Mouse (Mus musculus) thymus, postnatal 4 days (tissue): ENCODE results near the gene Cyp39a1.

ENCODE experiments used
- DNase-seq: peaks from one replicate; pipeline ENCODE4 v3.0.0; 2021

The Cyp39a1 gene

DNA sequence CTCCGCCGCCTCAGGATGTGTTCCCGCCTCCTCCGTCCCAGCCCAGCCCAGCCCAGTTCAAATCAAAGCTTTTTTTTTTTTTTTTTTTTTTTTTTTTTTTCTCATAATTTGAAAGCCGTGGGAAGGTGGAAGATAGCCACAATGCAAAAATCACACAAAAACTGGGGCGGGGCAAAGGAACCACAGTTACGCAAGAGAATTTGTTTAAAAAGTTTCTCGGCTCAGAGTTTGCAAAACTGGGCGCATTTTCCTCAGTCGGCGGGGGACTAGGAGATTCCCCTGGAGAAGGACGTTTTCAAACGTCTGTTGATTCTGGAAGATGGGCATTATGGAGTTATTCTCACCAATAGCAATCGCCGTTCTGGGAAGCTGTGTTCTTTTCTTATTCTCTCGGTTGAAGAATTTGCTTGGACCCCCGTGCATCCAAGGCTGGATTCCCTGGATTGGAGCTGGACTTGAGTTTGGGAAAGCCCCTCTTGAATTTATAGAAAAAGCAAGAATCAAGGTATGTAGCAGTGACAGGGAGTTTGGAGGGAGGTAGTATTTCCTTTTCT lies at the start of gene Cyp39a1:
Gene Cyp39a1, plus strand, starts transcription at position 136 of the 554 bp plus-strand sequence.
- DNase-seq, result no peak

DNA sequence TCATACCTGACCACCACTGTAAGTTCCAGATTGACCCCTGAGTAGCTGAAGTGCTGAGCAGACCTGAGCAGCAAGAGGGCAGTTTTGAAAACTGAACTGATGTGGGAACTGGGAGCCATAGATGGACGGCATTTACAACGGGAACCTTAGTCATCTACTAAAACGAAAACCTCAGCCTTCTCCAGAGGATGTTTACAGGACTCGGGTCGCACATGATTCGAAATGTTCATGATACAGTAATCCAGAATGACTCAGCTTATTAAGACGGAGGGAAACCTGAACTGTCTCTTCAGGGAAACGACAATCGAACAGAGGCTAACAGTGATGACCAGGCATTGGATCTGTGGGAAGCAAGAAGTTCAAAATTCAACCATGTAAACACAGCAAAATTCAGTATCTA lies 48.1 kb upstream of the Cyp39a1 start:
- no peak for DNase-seq

DNA sequence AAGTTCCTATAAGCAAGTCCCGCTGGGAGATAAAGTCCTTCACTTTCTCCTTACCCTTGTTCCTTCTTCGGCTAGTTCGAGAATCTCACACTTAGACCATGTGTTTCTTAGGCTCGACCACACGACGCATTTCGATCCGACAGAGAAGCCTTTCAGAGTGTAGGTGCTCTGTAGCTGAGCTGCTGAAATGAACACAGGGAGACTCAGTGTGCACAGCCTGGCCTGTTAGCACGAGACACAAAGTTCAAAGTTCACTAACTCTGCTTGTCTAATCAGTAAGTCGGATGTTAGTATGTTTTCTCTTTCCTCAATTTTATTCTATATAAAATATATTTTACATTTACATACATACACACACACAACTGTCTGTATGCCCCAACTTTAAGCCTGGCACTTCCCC lies 45.1 kb upstream of the Cyp39a1 start:
- DNase-seq, result no peak

GRCm38 (mm10) chr17:43628246-43628645 lies 39.0 kb upstream of the Cyp39a1 start:
- no peak for DNase-seq

GRCm38 (mm10) chr17:43629026-43629495 lies 38.2 kb upstream of the Cyp39a1 start:
- DNase-seq, result no peak

- DNase-seq, result peak; percentile 17
These were observed 37.5 kb upstream of the Cyp39a1 start, which contains the start of gene Tdrd6 for GRCm38 (mm10) chr17:43629496-43630426. Gene Tdrd6 (minus strand): TSS chr17:43630299.

DNA sequence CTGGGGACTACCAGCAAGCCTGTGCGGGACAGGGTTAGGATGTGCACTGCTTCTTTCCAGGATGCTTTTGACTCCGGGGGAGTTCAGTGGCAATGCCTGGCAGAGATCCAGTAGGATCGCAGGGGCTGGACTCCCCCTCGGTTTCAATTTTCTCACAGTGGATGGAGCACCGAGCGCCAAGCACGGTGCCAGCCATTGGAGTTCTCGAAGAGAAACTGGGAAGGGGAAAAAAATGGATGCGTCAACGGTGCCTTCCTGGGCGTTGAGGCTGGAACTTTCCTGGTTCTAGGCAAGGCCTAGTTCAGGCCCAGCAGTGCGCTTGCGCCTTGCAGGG lies 36.8 kb upstream of the Cyp39a1 start:
- no peak for DNase-seq

DNA sequence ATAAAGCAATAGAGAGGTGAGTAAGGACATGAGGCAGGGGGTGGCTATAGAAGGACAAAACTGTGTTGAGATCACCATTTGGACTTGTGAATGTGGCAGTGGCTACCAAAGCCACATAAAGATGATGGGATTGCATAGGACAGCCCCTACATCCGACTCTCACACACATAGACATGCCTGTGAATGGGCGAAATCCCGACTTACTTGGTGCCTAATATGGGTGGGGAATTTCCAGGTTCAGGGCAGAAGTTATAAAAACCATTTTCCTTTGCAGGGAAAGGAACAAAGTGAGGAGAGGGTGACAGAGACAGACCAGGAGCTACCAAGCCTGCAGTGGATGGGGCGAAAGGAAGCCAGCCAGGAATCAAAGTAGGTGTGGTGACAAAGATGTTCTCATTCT lies 30.1 kb upstream of the Cyp39a1 start:
- DNase-seq, result no peak

DNA sequence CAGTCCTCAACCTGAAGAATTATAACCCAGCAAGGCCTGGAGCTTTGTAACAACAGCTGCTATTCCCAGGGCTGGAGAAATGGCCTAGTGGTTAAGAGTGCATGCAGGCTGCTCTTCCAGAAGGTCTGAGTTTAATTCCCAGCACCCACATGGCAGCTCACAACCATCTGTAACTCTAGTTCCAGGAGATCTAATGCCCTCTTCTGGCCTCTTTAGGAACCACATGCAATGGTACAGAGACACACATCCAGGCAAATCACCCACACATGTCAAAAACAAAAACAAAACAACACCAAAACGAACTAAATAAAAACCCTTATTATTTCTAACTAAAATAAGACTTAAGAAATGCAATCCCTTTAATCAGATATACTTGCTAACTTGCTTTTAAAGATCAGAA lies 26.4 kb upstream of the Cyp39a1 start:
- DNase-seq, result no peak

- DNase-seq, result no peak
These were observed 24.0 kb upstream of the Cyp39a1 start for GRCm38 (mm10) chr17:43643191-43643590.

DNA sequence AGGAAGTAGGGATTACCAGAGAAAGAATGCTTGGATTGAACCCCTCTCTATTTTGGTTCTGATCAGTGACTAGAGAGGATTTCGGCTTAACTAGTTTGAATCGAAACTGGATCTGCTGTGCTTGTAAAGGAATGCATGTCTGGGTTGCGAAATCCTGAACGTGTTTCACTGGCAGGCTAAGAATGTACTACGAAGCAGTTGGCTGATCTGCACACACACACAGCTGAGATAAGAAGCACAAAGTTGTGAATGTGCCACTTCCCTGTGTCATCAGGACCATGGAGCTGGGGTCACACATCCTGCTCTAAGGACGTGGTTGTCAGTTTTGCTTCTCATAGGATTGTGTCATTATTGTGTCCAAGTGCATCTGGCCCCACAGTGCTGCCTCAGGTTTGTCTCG lies 22.9 kb upstream of the Cyp39a1 start:
- no peak for DNase-seq

GRCm38 (mm10) chr17:43645136-43645535 lies 22.1 kb upstream of the Cyp39a1 start:
- DNase-seq, result peak; percentile 22

DNA sequence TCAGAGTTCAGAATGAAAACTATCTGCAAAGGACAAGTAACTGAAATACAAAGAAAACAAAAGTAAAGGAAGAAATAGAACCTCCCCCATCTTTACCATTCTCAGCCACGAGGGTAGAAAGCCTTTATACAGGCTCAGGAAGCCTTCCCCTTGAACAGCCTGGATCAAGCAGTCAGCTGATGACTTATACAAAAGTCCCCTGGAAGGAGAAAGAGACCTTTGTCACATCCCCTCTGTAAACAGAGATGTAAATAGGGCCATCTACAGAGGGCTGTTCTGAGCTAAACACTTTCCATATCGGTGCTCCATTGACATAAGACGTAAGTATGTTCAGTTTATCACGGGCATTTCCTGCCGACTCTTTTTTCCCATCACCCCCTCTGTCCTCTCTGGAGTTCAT lies 20.3 kb upstream of the Cyp39a1 start:
- DNase-seq, result no peak

DNA sequence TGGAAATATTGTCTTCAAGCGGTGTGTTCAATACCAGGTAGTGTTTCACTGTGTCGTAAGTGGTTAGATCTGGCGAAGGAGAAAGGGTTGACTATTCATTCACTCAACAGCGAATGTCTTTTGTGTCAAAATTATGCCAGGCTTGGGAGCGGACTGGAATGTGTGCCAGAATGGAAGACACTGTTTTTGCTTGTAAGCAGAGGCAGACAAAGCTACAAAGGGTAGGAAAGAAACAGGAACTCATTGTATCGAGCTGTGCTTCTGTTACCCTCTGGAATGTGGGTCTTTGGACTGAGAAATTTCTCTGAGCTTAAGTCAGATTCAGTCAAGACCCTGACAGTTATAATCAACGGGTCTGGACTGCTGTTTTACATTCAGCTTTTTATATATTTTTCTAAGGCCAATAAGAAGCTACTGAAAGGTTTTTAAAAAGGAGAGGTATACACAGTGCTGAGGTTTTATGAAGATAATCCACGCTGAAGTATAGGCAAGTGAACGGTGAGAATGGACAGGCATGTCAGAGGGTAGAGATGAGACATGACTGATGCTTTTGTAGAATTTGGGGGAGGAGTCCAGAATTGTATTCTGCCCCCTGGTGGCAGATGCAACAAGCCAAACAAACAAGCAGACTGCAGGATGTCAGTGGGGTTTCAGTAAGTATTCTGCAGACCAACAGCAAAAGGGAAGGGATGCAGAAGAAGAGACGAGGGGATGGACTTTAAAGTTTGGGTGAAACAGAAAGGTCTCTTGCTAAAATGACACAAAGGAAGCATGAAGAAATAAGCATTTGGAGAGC lies 17.4 kb upstream of the Cyp39a1 start:
- DNase-seq, result peak; percentile 63

- DNase-seq, result peak; percentile 28
These were observed 15.7 kb upstream of the Cyp39a1 start for GRCm38 (mm10) chr17:43651314-43652046.

DNA sequence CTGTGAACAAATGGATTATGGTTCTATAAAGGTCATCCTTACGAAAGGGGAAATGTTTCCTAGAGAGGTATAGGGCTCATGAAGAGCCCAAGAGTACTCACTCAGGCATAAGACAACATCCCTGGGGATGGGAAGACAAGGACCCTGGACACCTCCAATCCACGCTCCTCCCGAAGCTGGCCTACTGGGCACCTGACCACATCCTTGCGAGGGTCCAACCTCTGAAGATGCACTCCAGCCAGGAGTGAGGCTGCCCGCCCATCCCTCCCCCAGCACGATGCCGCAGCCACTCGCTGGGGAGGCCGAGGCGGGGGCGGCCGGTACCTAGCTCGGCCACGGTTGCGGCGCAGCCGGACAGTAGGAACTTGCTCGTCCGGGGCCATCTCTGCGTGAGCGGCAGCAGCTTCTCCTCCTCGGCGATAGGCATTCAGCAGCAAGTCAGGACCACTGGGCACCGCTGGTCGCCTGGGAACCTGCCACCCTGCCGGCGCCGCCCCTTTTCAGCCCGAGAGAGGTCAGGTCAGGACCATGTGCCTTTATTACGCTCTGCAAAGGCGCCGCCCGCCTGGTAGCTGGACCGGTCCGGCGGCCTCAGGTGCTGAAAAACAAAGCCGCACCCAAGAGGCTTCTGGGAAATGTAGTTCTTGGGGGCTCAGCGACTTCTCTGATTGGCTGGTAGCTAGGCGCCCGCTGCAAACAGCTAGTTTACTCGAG lies 492 bp upstream of the Cyp39a1 start, which contains the start of gene Slc25a27:
Gene Slc25a27, minus strand, starts transcription at position 639 of the 714 bp plus-strand sequence.
- DNase-seq, result peak; percentile 79

DNA sequence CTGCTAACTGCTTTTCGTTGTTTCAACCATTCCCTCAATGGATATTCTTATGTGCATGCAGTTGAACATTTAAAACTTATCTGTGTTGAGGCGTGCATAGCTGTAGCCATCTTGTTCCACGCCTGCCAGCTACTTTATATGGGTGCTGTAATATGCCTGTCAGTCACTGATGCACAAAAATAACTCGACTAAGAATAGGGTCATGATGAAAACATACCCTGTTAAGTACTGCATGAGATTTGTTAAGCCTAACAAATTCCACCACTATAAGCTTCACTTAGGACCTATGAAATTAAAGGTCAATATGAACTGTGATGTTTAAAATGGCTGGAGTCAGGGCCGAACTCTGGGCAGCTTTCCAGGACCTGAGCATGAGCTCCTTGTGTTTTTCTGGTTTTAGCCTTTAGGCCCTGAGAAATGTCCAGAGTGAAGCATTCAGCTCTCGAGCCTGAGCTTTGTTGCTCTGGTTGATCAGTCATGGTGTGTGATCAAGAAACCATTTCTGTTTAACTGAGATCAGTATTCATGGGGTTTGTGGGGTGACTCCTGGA lies 2.0 kb downstream of the Cyp39a1 start:
- no peak for DNase-seq

GRCm38 (mm10) chr17:43671907-43672306 lies 4.7 kb downstream of the Cyp39a1 start:
- DNase-seq, result no peak

GRCm38 (mm10) chr17:43675228-43675627 lies 8.0 kb downstream of the Cyp39a1 start:
- no peak for DNase-seq

DNA sequence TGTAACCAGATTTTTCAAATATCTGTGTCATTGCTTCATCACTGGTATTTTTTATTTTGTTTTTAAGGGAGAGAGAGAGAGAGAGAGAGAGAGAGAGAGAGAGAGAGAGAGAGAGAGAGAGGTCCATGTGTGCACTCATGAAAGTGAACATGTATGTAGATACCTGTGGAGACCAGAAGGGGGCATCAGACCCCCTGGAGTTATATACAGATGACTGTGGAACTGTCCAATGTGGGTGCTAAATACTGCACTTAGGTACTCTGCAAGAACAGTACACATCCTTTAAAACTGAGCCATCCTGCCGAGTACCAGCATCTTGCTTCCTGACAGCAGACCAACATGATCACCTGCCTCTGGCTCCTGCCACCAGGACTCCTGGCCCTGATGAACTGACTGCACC lies 9.0 kb downstream of the Cyp39a1 start:
- DNase-seq, result no peak

GRCm38 (mm10) chr17:43677317-43677716 lies 10.1 kb downstream of the Cyp39a1 start:
- no peak for DNase-seq

- no peak for DNase-seq
These were observed 16.9 kb downstream of the Cyp39a1 start for GRCm38 (mm10) chr17:43684086-43684485.
